Comparison of ENCODE assay signal across 28 mouse cellular contexts in genomic region chr12:108310456-108311027, GRCm38 (mm10). TPM values are rescaled to one million over a fixed set of nuclear protein-coding genes. Genes with fewer than 3 reads are reported as not detected.
A peak's percentile ranks its signal among the peaks of the same experiment; 100 is the strongest.
DNase-seq lines count a peak whose midpoint lies in the region; ATAC-seq and TF ChIP-seq lines count a peak whose summit lies in the region.
"Had no signal": no experiment of that assay in that cellular context is flagged by ENCODE, and none has a peak within 500 bp of the region (broad histone marks: within the 10 kb centered on the region; RNA-seq: fewer than 3 reads in every experiment).

No protein-coding gene starts in this region.

- H3K4me3 ChIP-seq in embryonic facial prominence, embryonic 13.5 days = no peak overlapping the region
- no peak overlapping the region for H3K4me3 ChIP-seq in embryonic facial prominence, embryonic 10.5 days
- H3K4me3 ChIP-seq in lung, postnatal 0 days (ENCODE audit: low read depth, low read length) = no peak overlapping the region
- H3K4me3 ChIP-seq in olfactory bulb, adult 2 months (ENCODE audit: insufficient read depth, low read depth, low read length) = no peak overlapping the region
- H3K4me3 ChIP-seq: forebrain, embryonic 15.5 days; heart, embryonic 15.5 days; hindbrain, embryonic 12.5 days; liver, embryonic 12.5 days; stomach, embryonic 15.5 days had no signal

- no peak overlapping the region for H3K27ac ChIP-seq in embryonic facial prominence, embryonic 13.5 days
- H3K27ac ChIP-seq in embryonic facial prominence, embryonic 10.5 days (replicated peaks) = no peak overlapping the region
- 0 out of 2 replicates have a peak overlapping the region, but pooled peaks have one; percentile 43 for H3K27ac ChIP-seq in lung, postnatal 0 days (ENCODE audit: low read length)
- H3K27ac ChIP-seq in olfactory bulb, adult 2 months (ENCODE audit: insufficient read depth, low read depth, low read length) = peak overlapping the region; percentile 76
- H3K27ac ChIP-seq: forebrain, embryonic 15.5 days; heart, embryonic 15.5 days; hindbrain, embryonic 12.5 days; kidney, postnatal 0 days; liver, embryonic 12.5 days; macrophage; stomach, embryonic 15.5 days had no signal

- DNase-seq in embryonic facial prominence, embryonic 10.5 days (ENCODE audit: low spot score) = no peak
- DNase-seq in lung, postnatal 0 days (ENCODE audit: low spot score) = no peak
- DNase-seq in lung, postnatal 10 days = no peak
- DNase-seq in MN1 (ENCODE audit: low spot score) = peak; percentile 67
- no peak for DNase-seq in layer of hippocampus, adult 11-12 months (ENCODE audit: low spot score)
- DNase-seq in neural tube, embryonic 10.5 days (ENCODE audit: extremely low spot score, low spot score) = no peak
- DNase-seq: adrenal gland, postnatal 10 days; cerebellum, adult 18-20 months; cerebellum, postnatal 10 days; kidney, adult 8-10 months; kidney, postnatal 4 days; layer of hippocampus, postnatal 36 days; left cerebral cortex, postnatal 4 days; liver, postnatal 0 days; retina, postnatal 1 day; right cerebral cortex, postnatal 25 days; thymus, postnatal 14 days had no signal

- no peaks in the 10 kb centered on the region for H3K36me3 ChIP-seq in embryonic facial prominence, embryonic 13.5 days
- no peaks in the 10 kb centered on the region for H3K36me3 ChIP-seq in embryonic facial prominence, embryonic 10.5 days (replicated peaks)
- no peaks in the 10 kb centered on the region for H3K36me3 ChIP-seq in lung, postnatal 0 days (ENCODE audit: insufficient read depth, low read length)
- H3K36me3 ChIP-seq: forebrain, embryonic 15.5 days; heart, embryonic 15.5 days; hindbrain, embryonic 12.5 days; liver, embryonic 12.5 days; stomach, embryonic 15.5 days had no signal

- H3K4me2 ChIP-seq in embryonic facial prominence, embryonic 13.5 days = no peak overlapping the region
- H3K4me2 ChIP-seq in lung, postnatal 0 days (replicated peaks; ENCODE audit: low read depth, low read length) = no peak overlapping the region
- H3K4me2 ChIP-seq: forebrain, embryonic 15.5 days; heart, embryonic 15.5 days; hindbrain, embryonic 12.5 days; liver, embryonic 12.5 days; stomach, embryonic 15.5 days had no signal

- no peak for ATAC-seq in embryonic facial prominence, embryonic 13.5 days (ENCODE audit: insufficient number of reproducible peaks, insufficient read depth, low FRiP score, low TSS enrichment, low read depth)
- no peak for ATAC-seq in lung, postnatal 0 days
- ATAC-seq: CD4-positive, CD25-positive, alpha-beta regulatory T cell, adult 4 months; forebrain, embryonic 15.5 days; intestine, embryonic 16.5 days; liver, embryonic 12.5 days; liver, postnatal 0 days had no signal

- TF ChIP-seq EP300 in lung, postnatal 0 days (IDR thresholded peaks at IDR 0.05) = no peak

- TF ChIP-seq POLR2A in olfactory bulb, adult 2 months (IDR thresholded peaks at IDR 0.05; ENCODE audit: insufficient read depth, low read depth, low read length) = no peak

- H3K9me3 ChIP-seq in embryonic facial prominence, embryonic 13.5 days = no peaks in the 10 kb centered on the region
- no peaks in the 10 kb centered on the region for H3K9me3 ChIP-seq in embryonic facial prominence, embryonic 10.5 days
- H3K9me3 ChIP-seq in lung, postnatal 0 days (ENCODE audit: low read length) = no peaks in the 10 kb centered on the region
- H3K9me3 ChIP-seq: forebrain, embryonic 15.5 days; heart, embryonic 15.5 days; hindbrain, embryonic 12.5 days; liver, embryonic 12.5 days; stomach, embryonic 15.5 days had no signal

- WGBS in embryonic facial prominence, embryonic 13.5 days = 77% methylated on average over 7 of the region's 7 CpGs
- 83% methylated on average over 7 of the region's 7 CpGs for WGBS in embryonic facial prominence, embryonic 10.5 days
- 64% methylated on average over 7 of the region's 7 CpGs for WGBS in lung, postnatal 0 days
- WGBS in olfactory bulb, adult 2 months = 39% methylated on average over 7 of the region's 7 CpGs

- TF ChIP-seq CTCF in lung, postnatal 0 days (IDR thresholded peaks at IDR 0.05) = no peak
- TF ChIP-seq CTCF in olfactory bulb, adult 2 months (IDR thresholded peaks at IDR 0.05; ENCODE audit: insufficient read depth, low read depth, low read length) = no peak

- peaks cover 51% of the 10 kb centered on the region for H3K27me3 ChIP-seq in embryonic facial prominence, embryonic 13.5 days
- H3K27me3 ChIP-seq in embryonic facial prominence, embryonic 10.5 days (replicated peaks; ENCODE audit: low read depth, poor library complexity, severe bottlenecking) = peaks cover 60% of the 10 kb centered on the region
- H3K27me3 ChIP-seq in lung, postnatal 0 days (replicated peaks; ENCODE audit: insufficient read depth, low read length) = no peaks in the 10 kb centered on the region

- H3K9ac ChIP-seq in embryonic facial prominence, embryonic 13.5 days = peak overlapping the region; percentile 27; the same call in 1 of the 2 replicates
- no peak overlapping the region for H3K9ac ChIP-seq in lung, postnatal 0 days (replicated peaks; ENCODE audit: low read depth)
- H3K9ac ChIP-seq: forebrain, embryonic 15.5 days; heart, embryonic 15.5 days; hindbrain, embryonic 12.5 days; liver, embryonic 12.5 days; liver, postnatal 0 days; stomach, embryonic 15.5 days had no signal

- peaks cover 7% of the 10 kb centered on the region for H3K4me1 ChIP-seq in embryonic facial prominence, embryonic 13.5 days
- peaks cover 50% of the 10 kb centered on the region for H3K4me1 ChIP-seq in embryonic facial prominence, embryonic 10.5 days
- peaks cover 4% of the 10 kb centered on the region; the same call in 1 of the 2 replicates for H3K4me1 ChIP-seq in lung, postnatal 0 days (ENCODE audit: insufficient read depth, low read depth, low read length)
- H3K4me1 ChIP-seq in olfactory bulb, adult 2 months (ENCODE audit: control insufficient read depth, insufficient read depth, low read length) = peaks cover 47% of the 10 kb centered on the region

RNA-seq across cellular contexts. Expression of gene Hhipl1, which starts 4.5 kb away (rescaled TPM):
- polyA plus RNA-seq in embryonic facial prominence, embryonic 13.5 days (2015; fragmentation: Nextera tagmentation; extraction: Ambion mirVana) = 0.44 and 0.69 TPM in 2 replicates
- polyA plus RNA-seq in embryonic facial prominence, embryonic 10.5 days (2016; fragmentation: Nextera tagmentation; extraction: Ambion mirVana) = 0.72 and 0.99 TPM in 2 replicates
- polyA plus RNA-seq in lung, postnatal 0 days (2015; fragmentation: Nextera tagmentation; extraction: Ambion mirVana) = 0.35 and 0.57 TPM in 2 replicates
- not detected in 2 replicates for polyA plus RNA-seq in olfactory bulb, adult 2 months (2012; ENCODE audit: insufficient read depth, insufficient read length, low replicate concordance, missing spikeins)
- polyA plus RNA-seq: CD4-positive, CD25-positive, alpha-beta regulatory T cell, adult 4 months; macrophage had no signal

RNA-seq across cellular contexts. Expression of gene Cyp46a1, which starts 23.6 kb away (rescaled TPM):
- 8.0 and 9.1 TPM in 2 replicates for polyA plus RNA-seq in embryonic facial prominence, embryonic 13.5 days (2015; fragmentation: Nextera tagmentation; extraction: Ambion mirVana)
- polyA plus RNA-seq in embryonic facial prominence, embryonic 10.5 days (2016; fragmentation: Nextera tagmentation; extraction: Ambion mirVana) = 3.9 and 5.8 TPM in 2 replicates
- polyA plus RNA-seq in lung, postnatal 0 days (2015; fragmentation: Nextera tagmentation; extraction: Ambion mirVana) = 1.0 and 1.3 TPM in 2 replicates
- polyA plus RNA-seq in olfactory bulb, adult 2 months (2012; ENCODE audit: insufficient read depth, insufficient read length, low replicate concordance, missing spikeins) = not detected in 2 replicates
- polyA plus RNA-seq: CD4-positive, CD25-positive, alpha-beta regulatory T cell, adult 4 months; macrophage had no signal

RNA-seq across cellular contexts. Expression of gene Ccdc85c, which starts 35.3 kb away (rescaled TPM):
- polyA plus RNA-seq in embryonic facial prominence, embryonic 13.5 days (2015; fragmentation: Nextera tagmentation; extraction: Ambion mirVana) = 6.3 and 6.6 TPM in 2 replicates
- polyA plus RNA-seq in embryonic facial prominence, embryonic 10.5 days (2016; fragmentation: Nextera tagmentation; extraction: Ambion mirVana) = 11.4 and 12.1 TPM in 2 replicates
- polyA plus RNA-seq in lung, postnatal 0 days (2015; fragmentation: Nextera tagmentation; extraction: Ambion mirVana) = 4.1 and 4.5 TPM in 2 replicates
- not detected in 2 replicates for polyA plus RNA-seq in olfactory bulb, adult 2 months (2012; ENCODE audit: insufficient read depth, insufficient read length, low replicate concordance, missing spikeins)

Comparison
In these comparisons a context has a peak if more than half of its experiments do, and no peak if none do; other contexts are left out.
1. H3K27ac ChIP-seq: peak in lung, postnatal 0 days (single experiment) and olfactory bulb, adult 2 months (single experiment); none in embryonic facial prominence, embryonic 13.5 days (single experiment) and embryonic facial prominence, embryonic 10.5 days (single experiment).